Mouse (Mus musculus) liver, embryonic 14.5 days (tissue): ENCODE results near the gene Fcamr. TPM values are rescaled to one million over a fixed set of nuclear protein-coding genes. Genes with fewer than 3 reads are reported as not detected.

Experiments used
- ATAC-seq: fragments of 200-750 bp; cut with Nextera tagmentation; 2 replicates; pipeline ENCODE4 v1.8.0; 2017; ENCODE audit warnings: moderate number of reproducible peaks, mild to moderate bottlenecking, moderate library complexity; ENCODE audit not compliant: insufficient read depth
- DNase-seq, 3 experiments: peaks; one replicate each; pipeline ENCODE4 v3.0.0-alpha.2; 2012 to 2013; ENCODE audit warnings: low read depth in 3 of 3, low spot score in 3 of 3
- H3K27ac ChIP-seq: fragments of 300-500 bp; sonication (generic); 2 replicates; pipeline ENCODE4 v1.5.1; 2014; ENCODE audit warnings: moderate library complexity, mild to moderate bottlenecking, control low read depth, inconsistent platforms
- H3K27me3 ChIP-seq: fragments of 300-500 bp; sonication (generic); 2 replicates; pipeline ENCODE4 v1.6.1; 2014; ENCODE audit warnings: mild to moderate bottlenecking, low read length, moderate library complexity; ENCODE audit not compliant: control insufficient read depth, insufficient read depth
- H3K36me3 ChIP-seq: fragments of 300-500 bp; sonication (generic); replicated peaks from 2 replicates; pipeline ENCODE4 v1.6.1; 2014; ENCODE audit warnings: low read depth; ENCODE audit not compliant: control insufficient read depth, insufficient read depth
- H3K4me1 ChIP-seq, 2 experiments: fragments of 200-500 bp in 1 of 2; fragments of 300-500 bp in 1 of 2; sonication (generic) in 1 of 2; replicated peaks; 2 replicates each; pipeline ENCODE4 v1.6.1; 2012 to 2014; ENCODE audit warnings: antibody characterized with exemption in 1 of 2, inconsistent platforms in 1 of 2, low read length in 1 of 2; ENCODE audit not compliant: control insufficient read depth in 2 of 2, insufficient read depth in 2 of 2
- H3K4me2 ChIP-seq: fragments of 300-500 bp; sonication (generic); 2 replicates; pipeline ENCODE4 v1.6.1; 2014; ENCODE audit warnings: low read depth, mild to moderate bottlenecking, control low read depth, moderate library complexity
- H3K4me3 ChIP-seq, 2 experiments: fragments of 200-500 bp in 1 of 2; fragments of 300-500 bp in 1 of 2; sonication (generic) in 1 of 2; 2 replicates each; pipeline ENCODE4 v1.5.1; 2012 to 2014; ENCODE audit warnings: low read depth in 2 of 2, low read length in 2 of 2, mild to moderate bottlenecking in 2 of 2, control low read depth in 1 of 2, inconsistent platforms in 1 of 2, moderate library complexity in 1 of 2; ENCODE audit not compliant: insufficient read depth in 1 of 2
- H3K9ac ChIP-seq: fragments of 300-500 bp; sonication (generic); replicated peaks from 2 replicates; pipeline ENCODE4 v1.6.1; 2014; ENCODE audit warnings: mild to moderate bottlenecking, control low read depth, moderate library complexity
- H3K9me3 ChIP-seq: fragments of 300-500 bp; sonication (generic); 2 replicates; pipeline ENCODE4 v1.6.1; 2016; ENCODE audit warnings: low read length, mixed read lengths; ENCODE audit not compliant: control insufficient read depth
- CTCF ChIP-seq: IDR thresholded peaks from 2 replicates; pipeline ENCODE4 v1.5.1; 2016; ENCODE audit warnings: antibody characterized with exemption, low read depth, control low read depth
- EP300 ChIP-seq: IDR thresholded peaks from 2 replicates; pipeline ENCODE4 v1.6.1; 2016; ENCODE audit warnings: antibody characterized with exemption, low read depth
- WGBS: fragments of 180-500 bp; shearing (Covaris S2); extraction: QIAGEN DNeasy Blood & Tissue Kit; methylation state at CpG from one replicate; pipeline ENCODE4 v1.1.7; 2014; ENCODE audit not compliant: insufficient replicate concordance; 5-methylcytosine and 5-hydroxymethylcytosine counted together
- polyA plus RNA-seq, 2 experiments: library from polyadenylated mRNA; depleted of rRNA in 1 of 2; stranded (reverse) in 1 of 2; unstranded in 1 of 2; fragments of >200 nt; fragmentation: Nextera tagmentation in 1 of 2; extraction: Ambion mirVana in 1 of 2; gene quantifications; 2 replicates each; pipeline versions ENCODE4 v1.2.1 to v1.2.3; 2012 to 2014

Fcamr gene
- polyA plus RNA-seq, 2 experiments: not detected

GRCm38 (mm10) chr1:130849530-130850214, 49.0 kb downstream of the Fcamr start:
- Histone ChIP-seq H3K4me3 (no peak overlapping the region), H3K9ac (no peak overlapping the region), H3K4me2 (no peak overlapping the region), H3K36me3 (no peaks in the 10 kb centered on the region), H3K4me1 (no peaks in the 10 kb centered on the region), H3K9me3 (no peaks in the 10 kb centered on the region), H3K27ac (no peak overlapping the region), H3K27me3 (no peaks in the 10 kb centered on the region)
- 58% methylated on average over 10 of the region's 10 CpGs for WGBS
- TF ChIP-seq CTCF: no peak
- TF ChIP-seq EP300: no peak
- DNase-seq (no peak), ATAC-seq (no peak)

- DNase-seq (no peak), ATAC-seq (no peak)
- H3K27me3 ChIP-seq: no peaks in the 10 kb centered on the region
- H3K4me3 ChIP-seq: no peak overlapping the region
- no peaks in the 10 kb centered on the region for H3K9me3 ChIP-seq
- 54% methylated on average over 5 of the region's 5 CpGs for WGBS
- TF ChIP-seq EP300 (no peak), CTCF (no peak)
- H3K27ac ChIP-seq: no peak overlapping the region
- H3K4me1 ChIP-seq: no peaks in the 10 kb centered on the region
- no peak overlapping the region for H3K9ac ChIP-seq
- H3K36me3 ChIP-seq: no peaks in the 10 kb centered on the region
- H3K4me2 ChIP-seq: no peak overlapping the region
Measured at GRCm38 (mm10) chr1:130850405-130850804, 49.7 kb downstream of the Fcamr start.

GRCm38 (mm10) chr1:130854819-130855218, 54.1 kb downstream of the Fcamr start:
- Histone ChIP-seq H3K9ac (no peak overlapping the region), H3K4me3 (no peak overlapping the region), H3K36me3 (no peaks in the 10 kb centered on the region), H3K4me1 (no peaks in the 10 kb centered on the region), H3K27me3 (no peaks in the 10 kb centered on the region), H3K27ac (no peak overlapping the region), H3K9me3 (no peaks in the 10 kb centered on the region), H3K4me2 (no peak overlapping the region)
- DNase-seq (no peak), ATAC-seq (no peak)
- 61% methylated on average over 9 of the region's 9 CpGs for WGBS
- TF ChIP-seq EP300: no peak
- TF ChIP-seq CTCF: no peak

- Histone ChIP-seq H3K4me1 (no peaks in the 10 kb centered on the region), H3K9ac (no peak overlapping the region), H3K27ac (no peak overlapping the region), H3K36me3 (no peaks in the 10 kb centered on the region), H3K4me2 (no peak overlapping the region), H3K4me3 (no peak overlapping the region), H3K27me3 (no peaks in the 10 kb centered on the region), H3K9me3 (no peaks in the 10 kb centered on the region)
- TF ChIP-seq CTCF (no peak), EP300 (no peak)
- DNase-seq (no peak), ATAC-seq (no peak)
- 62% methylated on average over 2 of the region's 2 CpGs for WGBS
Measured at GRCm38 (mm10) chr1:130855723-130856122, 55.0 kb downstream of the Fcamr start.

- Histone ChIP-seq H3K4me1 (no peaks in the 10 kb centered on the region), H3K4me2 (no peak overlapping the region), H3K9ac (no peak overlapping the region), H3K9me3 (no peaks in the 10 kb centered on the region), H3K27ac (no peak overlapping the region), H3K27me3 (no peaks in the 10 kb centered on the region), H3K36me3 (no peaks in the 10 kb centered on the region), H3K4me3 (no peak overlapping the region)
- TF ChIP-seq CTCF (no peak), EP300 (no peak)
- DNase-seq: no peak
- no peak for ATAC-seq
- 62% methylated on average over 4 of the region's 4 CpGs for WGBS
Measured at GRCm38 (mm10) chr1:130857456-130857855, 56.8 kb downstream of the Fcamr start.
